Mouse (Mus musculus) megakaryocyte progenitor cell, adult 5-6 weeks (primary cell): ENCODE data around the gene Usp20. TPM values are rescaled to one million over a fixed set of nuclear protein-coding genes. Genes with fewer than 3 reads are reported as not detected.

Source experiments
- ATAC-seq: replicated peaks from 2 replicates; pipeline ENCODE4 v1.8.0; 2016; ENCODE audit warnings: mild to moderate bottlenecking, moderate TSS enrichment, inconsistent platforms; ENCODE audit not compliant: poor library complexity
- total RNA-seq, 2 experiments: library from RNA; stranded (forward) in 1 of 2; stranded (reverse) in 1 of 2; fragments of 157-497, 149-512 nt in 1 of 2; fragments of 200-1000 nt in 1 of 2; gene quantifications; 2 replicates each; pipeline versions ENCODE4 v1.2.3 to v1.2.4; 2015 to 2017

Gene Usp20
- total RNA-seq, 2 experiments from 2014 or later: 2.2 to 2.7 TPM

- ATAC-seq: no peak
These were observed 86.4 kb downstream of the Usp20 start for GRCm38 (mm10) chr2:31068246-31069113.

GRCm38 (mm10) chr2:31069114-31069445 is 87.0 kb downstream of the Usp20 start:
- ATAC-seq: no peak

GRCm38 (mm10) chr2:31069506-31069905 is 87.4 kb downstream of the Usp20 start:
- no peak for ATAC-seq

Other genes starting within 250 kb of the Usp20 start
- not detected in 2 replicates for gene 1700001O22Rik, start 178.6 kb upstream of the Usp20 start, total RNA-seq (2015)
- not detected in 2 replicates for gene 1700001O22Rik, start 178.6 kb upstream of the Usp20 start, total RNA-seq (2017)
- 15.4 and 20.2 TPM in 2 replicates for gene Ntmt1, start 174.5 kb upstream of the Usp20 start, total RNA-seq (2015)
- 15.4 and 19.9 TPM in 2 replicates for gene Ntmt1, start 174.5 kb upstream of the Usp20 start, total RNA-seq (2017)
- gene Asb6, start 151.9 kb upstream of the Usp20 start, total RNA-seq (2015): 8.2 and 11.0 TPM in 2 replicates
- 23.9 and 24.2 TPM in 2 replicates for gene Asb6, start 151.9 kb upstream of the Usp20 start, total RNA-seq (2017)
- not detected in 2 replicates for gene Prrx2, start 147.3 kb upstream of the Usp20 start, total RNA-seq (2015)
- not detected in 2 replicates for gene Prrx2, start 147.3 kb upstream of the Usp20 start, total RNA-seq (2017)
- 0.17 and 1.1 TPM in 2 replicates for gene Ptges, start 52.4 kb upstream of the Usp20 start, total RNA-seq (2015)
- gene Ptges, start 52.4 kb upstream of the Usp20 start, total RNA-seq (2017): 0.71 and 2.6 TPM in 2 replicates
- 28.6 and 29.4 TPM in 2 replicates for gene Tor1b, start 29.3 kb upstream of the Usp20 start, total RNA-seq (2015)
- 36.4 and 38.9 TPM in 2 replicates for gene Tor1b, start 29.3 kb upstream of the Usp20 start, total RNA-seq (2017)
- gene Tor1a, start 14.3 kb upstream of the Usp20 start, total RNA-seq (2015): 63.5 and 65.1 TPM in 2 replicates
- 71.7 and 96.5 TPM in 2 replicates for gene Tor1a, start 14.3 kb upstream of the Usp20 start, total RNA-seq (2017)
- 40.5 and 43.3 TPM in 2 replicates for gene BC005624, start 78 bp upstream of the Usp20 start, total RNA-seq (2015)
- 68.0 and 73.9 TPM in 2 replicates for gene BC005624, start 78 bp upstream of the Usp20 start, total RNA-seq (2017)
- 30.7 and 44.8 TPM in 2 replicates for gene Fnbp1, start 159.7 kb downstream of the Usp20 start, total RNA-seq (2015)
- gene Fnbp1, start 159.7 kb downstream of the Usp20 start, total RNA-seq (2017): 20.9 and 44.7 TPM in 2 replicates
- 9.9 and 12.1 TPM in 2 replicates for gene Gpr107, start 170.0 kb downstream of the Usp20 start, total RNA-seq (2015)
- 13.6 and 15.2 TPM in 2 replicates for gene Gpr107, start 170.0 kb downstream of the Usp20 start, total RNA-seq (2017)